Mouse (Mus musculus) heart, postnatal 0 days (tissue): ENCODE data around the gene Tbc1d10a.

ENCODE experiments used
- CTCF ChIP-seq: IDR thresholded peaks from 2 replicates; pipeline ENCODE4 v1.5.1; 2016; ENCODE audit warnings: antibody characterized with exemption, control low read depth, low read depth
- EP300 ChIP-seq: IDR thresholded peaks from 2 replicates; pipeline ENCODE4 v1.6.1; 2016; ENCODE audit warnings: antibody characterized with exemption, low read depth

GRCm38 (mm10) chr11:4203705-4204074, 17.1 kb downstream of the Tbc1d10a start:
- TF ChIP-seq CTCF (no peak), EP300 (no peak)
